Mouse (Mus musculus) kidney, adult 11 months (tissue): ENCODE data around the gene Gtf2ird2.

Experiments
- DNase-seq: peaks from one replicate; pipeline ENCODE4 v3.0.0; 2022

Gtf2ird2 gene

GRCm38 (mm10) chr5:134236241-134236640, 52.4 kb downstream of the Gtf2ird2 start:
- DNase-seq, result no peak

- DNase-seq, result no peak
Observed at GRCm38 (mm10) chr5:134236796-134237195, 53.0 kb downstream of the Gtf2ird2 start.

- DNase-seq, result no peak
Observed at GRCm38 (mm10) chr5:134237508-134237907, 53.7 kb downstream of the Gtf2ird2 start.

- no peak for DNase-seq
Observed at GRCm38 (mm10) chr5:134237936-134238760, 54.3 kb downstream of the Gtf2ird2 start.

GRCm38 (mm10) chr5:134241831-134242230, 58.0 kb downstream of the Gtf2ird2 start:
- DNase-seq, result no peak

GRCm38 (mm10) chr5:134243661-134244436, 60.0 kb downstream of the Gtf2ird2 start:
- DNase-seq, result no peak

GRCm38 (mm10) chr5:134244890-134245289, 61.1 kb downstream of the Gtf2ird2 start:
- no peak for DNase-seq

GRCm38 (mm10) chr5:134246146-134246545, 62.3 kb downstream of the Gtf2ird2 start:
- DNase-seq, result no peak

GRCm38 (mm10) chr5:134248608-134249244, 64.9 kb downstream of the Gtf2ird2 start:
- DNase-seq, result no peak

- no peak for DNase-seq
Observed at GRCm38 (mm10) chr5:134249245-134249649, 65.4 kb downstream of the Gtf2ird2 start.

GRCm38 (mm10) chr5:134250601-134251000, 66.8 kb downstream of the Gtf2ird2 start:
- DNase-seq, result no peak

- DNase-seq, result no peak
Observed at GRCm38 (mm10) chr5:134251083-134251482, 67.3 kb downstream of the Gtf2ird2 start.

GRCm38 (mm10) chr5:134253806-134254205, 70.0 kb downstream of the Gtf2ird2 start:
- DNase-seq, result no peak

GRCm38 (mm10) chr5:134255294-134255693, 71.5 kb downstream of the Gtf2ird2 start:
- no peak for DNase-seq

GRCm38 (mm10) chr5:134257349-134258031, 73.7 kb downstream of the Gtf2ird2 start:
- DNase-seq, result no peak

GRCm38 (mm10) chr5:134258395-134258794, 74.6 kb downstream of the Gtf2ird2 start:
- DNase-seq, result no peak

GRCm38 (mm10) chr5:134258934-134259333, 75.1 kb downstream of the Gtf2ird2 start:
- no peak for DNase-seq

- no peak for DNase-seq
Observed at GRCm38 (mm10) chr5:134260001-134260636, 76.3 kb downstream of the Gtf2ird2 start.

GRCm38 (mm10) chr5:134265890-134266289, 82.1 kb downstream of the Gtf2ird2 start:
- no peak for DNase-seq

- no peak for DNase-seq
Observed at GRCm38 (mm10) chr5:134266404-134266803, 82.6 kb downstream of the Gtf2ird2 start.

- DNase-seq, result no peak
Observed at GRCm38 (mm10) chr5:134268751-134269150, 84.9 kb downstream of the Gtf2ird2 start.

- DNase-seq, result no peak
Observed at GRCm38 (mm10) chr5:134269751-134270150, 85.9 kb downstream of the Gtf2ird2 start.
